Mouse (Mus musculus): Measurements from ENCODE around the gene Mbd6.

DNA sequence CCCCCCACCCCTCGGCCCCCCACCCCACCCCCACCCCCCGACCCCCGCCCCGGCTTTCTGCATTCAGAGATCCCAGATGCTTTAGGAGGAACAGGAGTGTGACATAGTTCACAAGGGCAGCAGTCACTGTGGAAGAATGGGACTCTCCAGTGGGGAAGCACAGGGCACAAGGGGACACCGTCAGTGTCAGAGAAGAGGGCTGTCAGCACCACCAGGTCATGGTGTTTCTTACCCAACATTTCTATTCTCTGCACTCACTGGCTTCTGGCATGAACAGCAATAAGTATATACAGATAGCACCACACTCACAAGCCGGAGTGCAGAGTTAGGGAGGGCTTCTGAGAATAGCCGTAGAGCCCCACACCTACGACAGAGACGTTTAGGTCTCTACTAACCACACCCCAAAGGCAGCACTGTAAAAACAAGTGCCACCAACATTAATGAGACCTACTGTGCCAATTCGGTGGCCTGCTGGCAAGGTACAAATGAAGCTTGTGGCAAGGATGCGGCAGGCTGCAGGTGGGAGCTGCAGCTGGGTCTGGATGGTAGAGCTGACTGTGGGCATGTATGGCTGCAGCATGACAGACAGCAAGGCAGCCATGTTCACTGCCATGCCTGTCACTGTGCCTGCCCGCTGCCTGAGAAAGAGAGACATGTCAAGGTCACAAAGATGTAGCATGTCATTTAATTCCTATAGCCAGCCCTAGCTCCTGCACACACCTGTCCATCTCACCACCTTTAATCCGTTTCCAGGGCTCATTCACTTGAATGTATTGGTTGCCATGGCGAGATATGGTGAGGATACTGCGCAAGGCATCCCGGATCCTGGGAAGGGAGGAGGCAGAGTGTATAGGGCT, 8.4 kb upstream of the Mbd6 start:
- TF ChIP-seq POLR2A (IDR thresholded peaks at IDR 0.05; ENCODE audit: low read depth, low read length) (peak; percentile 61), CTCF (IDR thresholded peaks at IDR 0.05; ENCODE audit: borderline replicate concordance, insufficient read depth, low read length) (no peak)

All from embryonic fibroblast, embryonic 13.5 days (primary cell).